Mouse (Mus musculus) lung, postnatal 0 days (tissue): ENCODE data around the gene March8.

ENCODE experiments used
- CTCF ChIP-seq: IDR thresholded peaks from 2 replicates; pipeline ENCODE4 v1.5.1; 2016; ENCODE audit warnings: antibody characterized with exemption, mild to moderate bottlenecking
- EP300 ChIP-seq: IDR thresholded peaks from 2 replicates; pipeline ENCODE4 v1.6.1; 2016; ENCODE audit warnings: antibody characterized with exemption, mild to moderate bottlenecking, control low read depth

GRCm38 (mm10) chr6:116427552-116427951 is 89.7 kb downstream of the March8 start:
- TF ChIP-seq EP300 (no peak), CTCF (no peak)
